Mouse (Mus musculus): ENCODE data around the gene Gls. TPM values are rescaled to one million over a fixed set of nuclear protein-coding genes. Genes with fewer than 3 reads are reported as not detected.

Gene Gls
- polyA plus RNA-seq, 1 experiment from 2014 or later: 22.3 TPM

- no peaks in the 10 kb centered on the region for H3K9me3 ChIP-seq (replicated peaks)
- no peaks in the 10 kb centered on the region for H3K36me3 ChIP-seq
- no peaks in the 10 kb centered on the region for H3K27me3 ChIP-seq
- H3K9ac ChIP-seq: no peak overlapping the region
- no peak overlapping the region for H3K27ac ChIP-seq
- H3K4me3 ChIP-seq: no peak overlapping the region
- WGBS: 56% methylated on average over 3 of the region's 3 CpGs
- H3K4me1 ChIP-seq (replicated peaks): no peaks in the 10 kb centered on the region
- no peak overlapping the region for H3K4me2 ChIP-seq
- ATAC-seq (replicated peaks; ENCODE audit: insufficient number of reproducible peaks, insufficient read depth, low FRiP score, low read depth): no peak
Measured at GRCm38 (mm10) chr1:52264290-52264689, 31.3 kb upstream of the Gls start.

GRCm38 (mm10) chr1:52260354-52261090 is 27.5 kb upstream of the Gls start:
- H3K9me3 ChIP-seq (replicated peaks): no peaks in the 10 kb centered on the region
- no peak overlapping the region for H3K4me2 ChIP-seq
- no peak for ATAC-seq (replicated peaks; ENCODE audit: insufficient number of reproducible peaks, insufficient read depth, low FRiP score, low read depth)
- no peak overlapping the region for H3K27ac ChIP-seq
- H3K36me3 ChIP-seq: no peaks in the 10 kb centered on the region
- no peaks in the 10 kb centered on the region for H3K27me3 ChIP-seq
- no peak overlapping the region for H3K9ac ChIP-seq
- WGBS: 88% methylated on average over 4 of the region's 4 CpGs
- no peaks in the 10 kb centered on the region for H3K4me1 ChIP-seq (replicated peaks)
- no peak overlapping the region for H3K4me3 ChIP-seq

- H3K4me1 ChIP-seq (replicated peaks): no peaks in the 10 kb centered on the region
- no peak overlapping the region for H3K4me2 ChIP-seq
- 78% methylated on average over 9 of the region's 9 CpGs for WGBS
- H3K9ac ChIP-seq: no peak overlapping the region
- no peak overlapping the region for H3K27ac ChIP-seq
- no peak overlapping the region for H3K4me3 ChIP-seq
- no peak for ATAC-seq (replicated peaks; ENCODE audit: insufficient number of reproducible peaks, insufficient read depth, low FRiP score, low read depth)
- no peaks in the 10 kb centered on the region for H3K36me3 ChIP-seq
- no peaks in the 10 kb centered on the region for H3K27me3 ChIP-seq
- no peaks in the 10 kb centered on the region for H3K9me3 ChIP-seq (replicated peaks)
Measured at GRCm38 (mm10) chr1:52258006-52258749, 25.1 kb upstream of the Gls start.

- Histone ChIP-seq H3K4me2 (no peak overlapping the region), H3K27ac (no peak overlapping the region), H3K4me1 (replicated peaks) (no peaks in the 10 kb centered on the region), H3K9me3 (replicated peaks) (no peaks in the 10 kb centered on the region), H3K4me3 (no peak overlapping the region), H3K27me3 (no peaks in the 10 kb centered on the region), H3K36me3 (no peaks in the 10 kb centered on the region), H3K9ac (no peak overlapping the region)
- WGBS: 70% methylated on average over 4 of the region's 4 CpGs
- no peak for ATAC-seq (replicated peaks; ENCODE audit: insufficient number of reproducible peaks, insufficient read depth, low FRiP score, low read depth)
Measured at GRCm38 (mm10) chr1:52256916-52257315, 23.9 kb upstream of the Gls start.

GRCm38 (mm10) chr1:52256194-52256593 is 23.2 kb upstream of the Gls start:
- Histone ChIP-seq H3K4me2 (no peak overlapping the region), H3K4me3 (no peak overlapping the region), H3K9ac (no peak overlapping the region), H3K27me3 (no peaks in the 10 kb centered on the region), H3K4me1 (replicated peaks) (peaks cover 6% of the 10 kb centered on the region), H3K27ac (no peak overlapping the region), H3K36me3 (no peaks in the 10 kb centered on the region), H3K9me3 (replicated peaks) (no peaks in the 10 kb centered on the region)
- ATAC-seq (replicated peaks; ENCODE audit: insufficient number of reproducible peaks, insufficient read depth, low FRiP score, low read depth): no peak
- 63% methylated on average over 4 of the region's 4 CpGs for WGBS

- Histone ChIP-seq H3K9me3 (replicated peaks) (no peaks in the 10 kb centered on the region), H3K27ac (no peak overlapping the region), H3K4me1 (replicated peaks) (peaks cover 13% of the 10 kb centered on the region), H3K36me3 (no peaks in the 10 kb centered on the region), H3K9ac (no peak overlapping the region), H3K4me3 (no peak overlapping the region), H3K4me2 (no peak overlapping the region), H3K27me3 (no peaks in the 10 kb centered on the region)
- 69% methylated on average over 2 of the region's 2 CpGs for WGBS
- ATAC-seq (replicated peaks; ENCODE audit: insufficient number of reproducible peaks, insufficient read depth, low FRiP score, low read depth): no peak
Measured at GRCm38 (mm10) chr1:52254411-52254810, 21.4 kb upstream of the Gls start.

- Histone ChIP-seq H3K4me1 (replicated peaks) (peaks cover 13% of the 10 kb centered on the region), H3K27ac (no peak overlapping the region), H3K27me3 (no peaks in the 10 kb centered on the region), H3K36me3 (no peaks in the 10 kb centered on the region), H3K9ac (no peak overlapping the region), H3K4me3 (no peak overlapping the region), H3K4me2 (no peak overlapping the region), H3K9me3 (replicated peaks) (no peaks in the 10 kb centered on the region)
- 68% methylated on average over 6 of the region's 6 CpGs for WGBS
- ATAC-seq (replicated peaks; ENCODE audit: insufficient number of reproducible peaks, insufficient read depth, low FRiP score, low read depth): no peak
Measured at GRCm38 (mm10) chr1:52253386-52253785, 20.4 kb upstream of the Gls start.

GRCm38 (mm10) chr1:52252447-52252846 is 19.4 kb upstream of the Gls start:
- H3K9ac ChIP-seq: no peak overlapping the region
- H3K27me3 ChIP-seq: no peaks in the 10 kb centered on the region
- WGBS: 59% methylated on average over 2 of the region's 2 CpGs
- no peaks in the 10 kb centered on the region for H3K9me3 ChIP-seq (replicated peaks)
- no peak for ATAC-seq (replicated peaks; ENCODE audit: insufficient number of reproducible peaks, insufficient read depth, low FRiP score, low read depth)
- H3K27ac ChIP-seq: no peak overlapping the region
- H3K4me3 ChIP-seq: no peak overlapping the region
- H3K4me1 ChIP-seq (replicated peaks): peaks cover 13% of the 10 kb centered on the region
- H3K4me2 ChIP-seq: no peak overlapping the region
- no peaks in the 10 kb centered on the region for H3K36me3 ChIP-seq

- Histone ChIP-seq H3K36me3 (no peaks in the 10 kb centered on the region), H3K27ac (peak overlapping the region; percentile 36; the same call in 1 of the 2 replicates), H3K4me2 (peak overlapping the region; percentile 39), H3K27me3 (no peaks in the 10 kb centered on the region), H3K4me3 (no peak overlapping the region), H3K4me1 (replicated peaks) (peaks cover 13% of the 10 kb centered on the region), H3K9me3 (replicated peaks) (no peaks in the 10 kb centered on the region), H3K9ac (no peak overlapping the region)
- WGBS: 39% methylated on average over 7 of the region's 7 CpGs
- ATAC-seq (replicated peaks; ENCODE audit: insufficient number of reproducible peaks, insufficient read depth, low FRiP score, low read depth): no peak
Measured at GRCm38 (mm10) chr1:52251038-52251735, 18.2 kb upstream of the Gls start.

- Histone ChIP-seq H3K4me2 (no peak overlapping the region), H3K4me1 (replicated peaks) (peaks cover 13% of the 10 kb centered on the region), H3K27ac (no peak overlapping the region), H3K4me3 (no peak overlapping the region), H3K27me3 (no peaks in the 10 kb centered on the region), H3K9me3 (replicated peaks) (no peaks in the 10 kb centered on the region), H3K9ac (no peak overlapping the region), H3K36me3 (no peaks in the 10 kb centered on the region)
- no peak for ATAC-seq (replicated peaks; ENCODE audit: insufficient number of reproducible peaks, insufficient read depth, low FRiP score, low read depth)
- 89% methylated on average over 3 of the region's 3 CpGs for WGBS
Measured at GRCm38 (mm10) chr1:52248899-52249556, 16.0 kb upstream of the Gls start.

- no peak overlapping the region for H3K4me2 ChIP-seq
- WGBS: 72% methylated on average over 3 of the region's 3 CpGs
- no peak for ATAC-seq (replicated peaks; ENCODE audit: insufficient number of reproducible peaks, insufficient read depth, low FRiP score, low read depth)
- H3K4me3 ChIP-seq: no peak overlapping the region
- H3K9ac ChIP-seq: no peak overlapping the region
- H3K27ac ChIP-seq: no peak overlapping the region
- H3K36me3 ChIP-seq: no peaks in the 10 kb centered on the region
- H3K27me3 ChIP-seq: no peaks in the 10 kb centered on the region
- H3K4me1 ChIP-seq (replicated peaks): no peaks in the 10 kb centered on the region
- H3K9me3 ChIP-seq (replicated peaks): no peaks in the 10 kb centered on the region
Measured at GRCm38 (mm10) chr1:52242270-52242669, 9.2 kb upstream of the Gls start.

Measured in heart, embryonic 15.5 days (tissue).